Mouse (Mus musculus) midbrain, embryonic 11.5 days (tissue): Measurements from ENCODE around the gene Hist1h1d. TPM values are rescaled to one million over a fixed set of nuclear protein-coding genes. Genes with fewer than 3 reads are reported as not detected.

Experiments
- ATAC-seq: fragments of 200-750 bp; cut with Nextera tagmentation; 2 replicates; pipeline ENCODE4 v1.8.0; 2017; ENCODE audit warnings: moderate TSS enrichment, moderate library complexity; ENCODE audit not compliant: low FRiP score
- DNase-seq: peaks from one replicate; pipeline ENCODE4 v3.0.0; 2015; ENCODE audit warnings: low spot score; ENCODE audit errors: missing footprints
- H3K27ac ChIP-seq: fragments of 300-500 bp; sonication (generic); 2 replicates; pipeline ENCODE4 v1.5.1; 2014; ENCODE audit warnings: low read depth, low read length
- H3K27me3 ChIP-seq: fragments of 300-500 bp; sonication (generic); 2 replicates; pipeline ENCODE4 v1.6.1; 2014; ENCODE audit warnings: mild to moderate bottlenecking, low read length, moderate library complexity, mixed read lengths; ENCODE audit not compliant: control insufficient read depth, insufficient read depth
- H3K36me3 ChIP-seq: fragments of 300-500 bp; sonication (generic); 2 replicates; pipeline ENCODE4 v1.6.1; 2014; ENCODE audit warnings: mild to moderate bottlenecking, low read length, moderate library complexity, mixed read lengths; ENCODE audit not compliant: control insufficient read depth, insufficient read depth
- H3K4me1 ChIP-seq: fragments of 300-500 bp; sonication (generic); 2 replicates; pipeline ENCODE4 v1.6.1; 2014; ENCODE audit warnings: low read length; ENCODE audit not compliant: control insufficient read depth, insufficient read depth
- H3K4me2 ChIP-seq: fragments of 300-500 bp; sonication (generic); 2 replicates; pipeline ENCODE4 v1.6.1; 2014; ENCODE audit warnings: mild to moderate bottlenecking, moderate library complexity
- H3K4me3 ChIP-seq: fragments of 300-500 bp; sonication (generic); 2 replicates; pipeline ENCODE4 v1.5.1; 2014; ENCODE audit warnings: low read depth, low read length
- H3K9ac ChIP-seq: fragments of 300-500 bp; sonication (generic); 2 replicates; pipeline ENCODE4 v1.6.1; 2014; ENCODE audit warnings: low read length
- H3K9me3 ChIP-seq: fragments of 300-500 bp; sonication (generic); 2 replicates; pipeline ENCODE4 v1.6.1; 2016; ENCODE audit warnings: low read length; ENCODE audit not compliant: control insufficient read depth
- WGBS: fragments of 180-500 bp; shearing (Covaris S2); extraction: QIAGEN DNeasy Blood & Tissue Kit; methylation state at CpG from one replicate; pipeline ENCODE4 v1.1.7; 2014; 5-methylcytosine and 5-hydroxymethylcytosine counted together
- polyA plus RNA-seq: library from polyadenylated mRNA; unstranded; fragments of >200 nt; fragmentation: Nextera tagmentation; extraction: Ambion mirVana; gene quantifications from 2 replicates; pipeline ENCODE4 v1.2.1, GENCODE M21; 2014

Hist1h1d gene
- polyA plus RNA-seq, 1 experiment from 2014 or later: 0.61 TPM

GRCm38 (mm10) chr13:23515826-23516620, 37.0 kb upstream of the Hist1h1d start:
- H3K9ac ChIP-seq: peak overlapping the region; percentile 45
- ATAC-seq (no peak), DNase-seq (peak; percentile 91)
- WGBS: 53% methylated on average over 15 of the region's 15 CpGs
- no peaks in the 10 kb centered on the region for H3K9me3 ChIP-seq
- H3K4me2 ChIP-seq: peak overlapping the region; percentile 45
- H3K4me1 ChIP-seq: no peaks in the 10 kb centered on the region
- peak overlapping the region; percentile 45 for H3K4me3 ChIP-seq
- H3K27ac ChIP-seq: no peak overlapping the region
- no peaks in the 10 kb centered on the region for H3K36me3 ChIP-seq
- H3K27me3 ChIP-seq: no peaks in the 10 kb centered on the region

- peak; percentile 68 for ATAC-seq
- WGBS: under 1% methylated on average over 19 of the region's 19 CpGs
These were observed 36.0 kb upstream of the Hist1h1d start for GRCm38 (mm10) chr13:23516822-23517602.

GRCm38 (mm10) chr13:23517603-23518294, 35.3 kb upstream of the Hist1h1d start:
- Histone ChIP-seq H3K9me3 (no peaks in the 10 kb centered on the region), H3K27me3 (no peaks in the 10 kb centered on the region), H3K27ac (no peak overlapping the region), H3K36me3 (no peaks in the 10 kb centered on the region), H3K4me2 (peak overlapping the region; percentile 74), H3K9ac (no peak overlapping the region), H3K4me1 (no peaks in the 10 kb centered on the region), H3K4me3 (peak overlapping the region; percentile 45)
- peak; percentile 99 for DNase-seq
- peak; percentile 89 for ATAC-seq
- under 1% methylated on average over 27 of the region's 27 CpGs for WGBS

More at GRCm38 (mm10) chr13:23516822-23517602, 36.0 kb upstream of the Hist1h1d start:
- H3K9ac ChIP-seq: no peak overlapping the region
- H3K4me1 ChIP-seq: no peaks in the 10 kb centered on the region
- peak overlapping the region; percentile 45 for H3K4me3 ChIP-seq
- H3K9me3 ChIP-seq: no peaks in the 10 kb centered on the region
- H3K27ac ChIP-seq: no peak overlapping the region
- no peaks in the 10 kb centered on the region for H3K36me3 ChIP-seq
- H3K4me2 ChIP-seq: peak overlapping the region; percentile 74
- no peaks in the 10 kb centered on the region for H3K27me3 ChIP-seq
- DNase-seq: peak; percentile 99

GRCm38 (mm10) chr13:23518295-23518603, 34.8 kb upstream of the Hist1h1d start:
- under 1% methylated on average over 6 of the region's 6 CpGs for WGBS
- no peaks in the 10 kb centered on the region for H3K4me1 ChIP-seq
- peak overlapping the region; percentile 74 for H3K4me2 ChIP-seq
- H3K4me3 ChIP-seq: peak overlapping the region; percentile 45
- no peaks in the 10 kb centered on the region for H3K9me3 ChIP-seq
- H3K36me3 ChIP-seq: no peaks in the 10 kb centered on the region
- no peak for ATAC-seq
- H3K9ac ChIP-seq: no peak overlapping the region
- H3K27me3 ChIP-seq: no peaks in the 10 kb centered on the region
- H3K27ac ChIP-seq: no peak overlapping the region
- DNase-seq: no peak

- DNase-seq: peak; percentile 98
- no peak overlapping the region for H3K27ac ChIP-seq
- H3K9me3 ChIP-seq: no peaks in the 10 kb centered on the region
- H3K4me1 ChIP-seq: no peaks in the 10 kb centered on the region
- H3K4me2 ChIP-seq: peak overlapping the region; percentile 74
- peak; percentile 53; the same call in 1 of the 2 replicates for ATAC-seq
- peak overlapping the region; percentile 18; the same call in 1 of the 2 replicates for H3K9ac ChIP-seq
- 0% methylated on average over 6 of the region's 6 CpGs for WGBS
- no peaks in the 10 kb centered on the region for H3K36me3 ChIP-seq
- H3K4me3 ChIP-seq: peak overlapping the region; percentile 35
- no peaks in the 10 kb centered on the region for H3K27me3 ChIP-seq
These were observed 34.2 kb upstream of the Hist1h1d start for GRCm38 (mm10) chr13:23518885-23519284.

GRCm38 (mm10) chr13:23519416-23519815, 33.6 kb upstream of the Hist1h1d start:
- H3K27ac ChIP-seq: no peak overlapping the region
- no peak overlapping the region; the same call in 1 of the 2 replicates for H3K9ac ChIP-seq
- peak; percentile 29; the same call in 1 of the 2 replicates for ATAC-seq
- H3K4me2 ChIP-seq: peak overlapping the region; percentile 74
- no peaks in the 10 kb centered on the region for H3K36me3 ChIP-seq
- peak; percentile 99 for DNase-seq
- no peaks in the 10 kb centered on the region for H3K9me3 ChIP-seq
- no peaks in the 10 kb centered on the region for H3K4me1 ChIP-seq
- peak overlapping the region; percentile 35 for H3K4me3 ChIP-seq
- no peaks in the 10 kb centered on the region for H3K27me3 ChIP-seq
- WGBS: under 1% methylated on average over 10 of the region's 10 CpGs

GRCm38 (mm10) chr13:23521703-23522102, 31.4 kb upstream of the Hist1h1d start:
- Histone ChIP-seq H3K4me2 (no peak overlapping the region; the same call in 1 of the 2 replicates), H3K27me3 (no peaks in the 10 kb centered on the region)

GRCm38 (mm10) chr13:23523976-23524375, 29.1 kb upstream of the Hist1h1d start:
- H3K9ac ChIP-seq: no peak overlapping the region
- H3K27me3 ChIP-seq: no peaks in the 10 kb centered on the region
- DNase-seq: no peak
- WGBS: 54% methylated on average over 5 of the region's 5 CpGs
- no peaks in the 10 kb centered on the region for H3K36me3 ChIP-seq
- no peak overlapping the region for H3K27ac ChIP-seq
- no peak overlapping the region for H3K4me3 ChIP-seq
- no peak for ATAC-seq
- no peak overlapping the region for H3K4me2 ChIP-seq
- peaks cover 1% of the 10 kb centered on the region; the same call in 1 of the 2 replicates for H3K4me1 ChIP-seq
- H3K9me3 ChIP-seq: no peaks in the 10 kb centered on the region

More at GRCm38 (mm10) chr13:23521703-23522102, 31.4 kb upstream of the Hist1h1d start:
- Histone ChIP-seq H3K27ac (no peak overlapping the region), H3K4me3 (no peak overlapping the region), H3K9ac (no peak overlapping the region), H3K36me3 (no peaks in the 10 kb centered on the region), H3K9me3 (no peaks in the 10 kb centered on the region), H3K4me1 (no peaks in the 10 kb centered on the region; the same call in 1 of the 2 replicates)
- no peak for ATAC-seq
- DNase-seq: peak; percentile 89
- under 1% methylated on average over 14 of the region's 14 CpGs for WGBS
